Mouse (Mus musculus): ENCODE results near the gene Ttc21a. TPM values are rescaled to one million over a fixed set of nuclear protein-coding genes. Genes with fewer than 3 reads are reported as not detected.

The Ttc21a gene
- polyA plus RNA-seq, 1 experiment from 2014 or later: 0.44 TPM

GRCm38 (mm10) chr9:120013251-120013820 lies 75.9 kb downstream of the Ttc21a start:
- Histone ChIP-seq H3K4me3 (replicated peaks) (no peak overlapping the region), H3K4me1 (replicated peaks) (peaks cover 6% of the 10 kb centered on the region; the same call in 1 of the 2 replicates), H3K27me3 (no peaks in the 10 kb centered on the region), H3K4me2 (no peak overlapping the region), H3K27ac (no peak overlapping the region), H3K9me3 (no peaks in the 10 kb centered on the region), H3K36me3 (no peaks in the 10 kb centered on the region), H3K9ac (replicated peaks) (no peak overlapping the region)
- WGBS: 70% methylated on average over 11 of the region's 11 CpGs
- ATAC-seq (ENCODE audit: insufficient number of reproducible peaks, insufficient read depth, low FRiP score, low TSS enrichment, low read depth): no peak

- WGBS: 51% methylated on average over 6 of the region's 6 CpGs
- H3K4me2 ChIP-seq: no peak overlapping the region
- ATAC-seq (ENCODE audit: insufficient number of reproducible peaks, insufficient read depth, low FRiP score, low TSS enrichment, low read depth): no peak
- H3K9ac ChIP-seq (replicated peaks): no peak overlapping the region
- H3K4me1 ChIP-seq (replicated peaks): peaks cover 6% of the 10 kb centered on the region; the same call in 1 of the 2 replicates
- H3K9me3 ChIP-seq: no peaks in the 10 kb centered on the region
- no peaks in the 10 kb centered on the region for H3K36me3 ChIP-seq
- no peak overlapping the region for H3K4me3 ChIP-seq (replicated peaks)
- no peak overlapping the region for H3K27ac ChIP-seq
- H3K27me3 ChIP-seq: no peaks in the 10 kb centered on the region
These were observed 77.4 kb downstream of the Ttc21a start for GRCm38 (mm10) chr9:120014828-120015227.

- H3K36me3 ChIP-seq: no peaks in the 10 kb centered on the region
- H3K27me3 ChIP-seq: no peaks in the 10 kb centered on the region
- H3K9ac ChIP-seq (replicated peaks): peak overlapping the region; percentile 23; the same call in 1 of the 2 replicates
- peaks cover 6% of the 10 kb centered on the region; the same call in 1 of the 2 replicates for H3K4me1 ChIP-seq (replicated peaks)
- no peak overlapping the region for H3K27ac ChIP-seq
- no peak for ATAC-seq (ENCODE audit: insufficient number of reproducible peaks, insufficient read depth, low FRiP score, low TSS enrichment, low read depth)
- H3K4me2 ChIP-seq: no peak overlapping the region
- WGBS: 71% methylated on average over 10 of the region's 10 CpGs
- H3K9me3 ChIP-seq: no peaks in the 10 kb centered on the region
- no peak overlapping the region for H3K4me3 ChIP-seq (replicated peaks)
These were observed 79.5 kb downstream of the Ttc21a start for GRCm38 (mm10) chr9:120016956-120017355.

Other genes with a start within 250 kb of the Ttc21a start
- gene Scn10a, start 218.3 kb upstream of the Ttc21a start, polyA plus RNA-seq (2016; fragmentation: Nextera tagmentation; extraction: Ambion mirVana): 0.24 TPM in 1 of 2 replicates, not detected in the other
- 0.22 and 0.28 TPM in 2 replicates for gene Scn11a, start 112.2 kb upstream of the Ttc21a start, polyA plus RNA-seq (2016; fragmentation: Nextera tagmentation; extraction: Ambion mirVana)
- 63.7 and 66.2 TPM in 2 replicates for gene Wdr48, start 42.7 kb upstream of the Ttc21a start, polyA plus RNA-seq (2016; fragmentation: Nextera tagmentation; extraction: Ambion mirVana)
- gene Gorasp1, start within 50 bp of the Ttc21a start, polyA plus RNA-seq (2016; fragmentation: Nextera tagmentation; extraction: Ambion mirVana): 29.7 and 30.8 TPM in 2 replicates
- gene Csrnp1, start 47.1 kb downstream of the Ttc21a start, polyA plus RNA-seq (2016; fragmentation: Nextera tagmentation; extraction: Ambion mirVana): 4.6 and 4.8 TPM in 2 replicates
- gene Xirp1, start 86.0 kb downstream of the Ttc21a start, polyA plus RNA-seq (2016; fragmentation: Nextera tagmentation; extraction: Ambion mirVana): 0.44 and 0.59 TPM in 2 replicates
- 5.1 and 5.9 TPM in 2 replicates for gene Cx3cr1, start 132.3 kb downstream of the Ttc21a start, polyA plus RNA-seq (2016; fragmentation: Nextera tagmentation; extraction: Ambion mirVana)
- gene Ccr8, start 154.5 kb downstream of the Ttc21a start, polyA plus RNA-seq (2016; fragmentation: Nextera tagmentation; extraction: Ambion mirVana): not detected in 2 replicates
- 34.1 and 37.1 TPM in 2 replicates for gene Slc25a38, start 172.8 kb downstream of the Ttc21a start, polyA plus RNA-seq (2016; fragmentation: Nextera tagmentation; extraction: Ambion mirVana)
- 1,149 and 1,159 TPM in 2 replicates for gene Rpsa, start 190.1 kb downstream of the Ttc21a start, polyA plus RNA-seq (2016; fragmentation: Nextera tagmentation; extraction: Ambion mirVana)
- gene Mobp, start 212.1 kb downstream of the Ttc21a start, polyA plus RNA-seq (2016; fragmentation: Nextera tagmentation; extraction: Ambion mirVana): not detected in 2 replicates